Mouse (Mus musculus) retina, postnatal 7 days (tissue): ENCODE data around the gene Pdzk1.

Source experiments
- DNase-seq: peaks from one replicate; pipeline ENCODE4 v3.0.0-alpha.2; 2012; ENCODE audit warnings: low read depth, low spot score

The Pdzk1 gene

GRCm38 (mm10) chr3:96828984-96829383 lies at the start of gene Pdzk1, which contains the start of gene Cd160:
Gene Pdzk1, plus strand, starts transcription at chr3:96829284.
Gene Cd160, minus strand, starts transcription at chr3:96829351.
- DNase-seq, result no peak

GRCm38 (mm10) chr3:96782236-96782635 lies 46.8 kb upstream of the Pdzk1 start:
- no peak for DNase-seq

- DNase-seq, result no peak
Observed at GRCm38 (mm10) chr3:96787784-96788183, 41.3 kb upstream of the Pdzk1 start.

GRCm38 (mm10) chr3:96788506-96788905 lies 40.6 kb upstream of the Pdzk1 start:
- DNase-seq, result no peak

- no peak for DNase-seq
Observed at GRCm38 (mm10) chr3:96800254-96800653, 28.8 kb upstream of the Pdzk1 start.

- no peak for DNase-seq
Observed at GRCm38 (mm10) chr3:96802214-96802613, 26.9 kb upstream of the Pdzk1 start.

GRCm38 (mm10) chr3:96808136-96808535 lies 20.9 kb upstream of the Pdzk1 start:
- no peak for DNase-seq

GRCm38 (mm10) chr3:96808651-96809050 lies 20.4 kb upstream of the Pdzk1 start:
- DNase-seq, result no peak

GRCm38 (mm10) chr3:96811232-96811631 lies 17.9 kb upstream of the Pdzk1 start:
- DNase-seq, result no peak

- peak; percentile 57 for DNase-seq
Observed at GRCm38 (mm10) chr3:96812395-96813091, 16.5 kb upstream of the Pdzk1 start.

GRCm38 (mm10) chr3:96813106-96813505 lies 16.0 kb upstream of the Pdzk1 start:
- peak; percentile 14 for DNase-seq

GRCm38 (mm10) chr3:96813591-96814244 lies 15.4 kb upstream of the Pdzk1 start:
- no peak for DNase-seq

GRCm38 (mm10) chr3:96814342-96814741 lies 14.7 kb upstream of the Pdzk1 start:
- no peak for DNase-seq

GRCm38 (mm10) chr3:96820116-96820915 lies 8.8 kb upstream of the Pdzk1 start:
- DNase-seq, result no peak

- DNase-seq, result no peak
Observed at GRCm38 (mm10) chr3:96821581-96821980, 7.5 kb upstream of the Pdzk1 start.

- DNase-seq, result no peak
Observed at GRCm38 (mm10) chr3:96823701-96824100, 5.4 kb upstream of the Pdzk1 start.

GRCm38 (mm10) chr3:96824614-96825013 lies 4.5 kb upstream of the Pdzk1 start:
- DNase-seq, result no peak

GRCm38 (mm10) chr3:96825261-96825660 lies 3.8 kb upstream of the Pdzk1 start:
- no peak for DNase-seq

GRCm38 (mm10) chr3:96828308-96828864 lies 698 bp upstream of the Pdzk1 start:
- DNase-seq, result no peak

- DNase-seq, result no peak
Observed at GRCm38 (mm10) chr3:96829856-96830255, 772 bp downstream of the Pdzk1 start.

- DNase-seq, result no peak
Observed at GRCm38 (mm10) chr3:96832930-96833329, 3.8 kb downstream of the Pdzk1 start.
